Mouse (Mus musculus) lung, postnatal 14 days (tissue): ENCODE results near the gene 4931422A03Rik.
"Not testable (repeated sequence)": the region's sequence is repeated elsewhere in the genome, so short reads cannot be mapped to it uniquely, and the experiment has no call there.

ENCODE experiments used
- DNase-seq: peaks from one replicate; pipeline ENCODE4 v3.0.0; 2021

4931422A03Rik gene

DNA sequence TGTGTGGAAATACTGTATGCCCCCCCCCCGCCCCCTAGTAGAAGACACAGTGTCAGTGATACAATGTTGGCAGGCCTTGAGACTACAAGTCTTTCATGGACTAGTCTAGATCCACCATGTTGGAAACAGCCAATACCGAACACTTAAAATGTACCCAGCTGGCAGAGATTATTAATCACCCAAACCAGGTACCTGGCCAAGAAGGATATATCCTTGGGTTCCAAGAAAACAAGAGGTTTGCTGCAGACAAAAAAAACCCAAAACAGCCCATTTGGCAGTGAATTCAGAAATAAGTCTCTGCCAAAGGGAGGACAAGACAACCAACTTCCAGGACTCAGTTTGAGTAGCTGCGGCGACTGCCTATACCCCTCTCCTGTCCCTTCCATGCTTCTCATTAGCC, 3.5 kb downstream of the 4931422A03Rik start:
- DNase-seq: no peak

- no peak for DNase-seq
Observed at GRCm38 (mm10) chr2:104023096-104023495, 5.1 kb downstream of the 4931422A03Rik start.

- DNase-seq: not testable (repeated sequence)
Observed at GRCm38 (mm10) chr2:104008853-104009252, 19.3 kb downstream of the 4931422A03Rik start.

DNA sequence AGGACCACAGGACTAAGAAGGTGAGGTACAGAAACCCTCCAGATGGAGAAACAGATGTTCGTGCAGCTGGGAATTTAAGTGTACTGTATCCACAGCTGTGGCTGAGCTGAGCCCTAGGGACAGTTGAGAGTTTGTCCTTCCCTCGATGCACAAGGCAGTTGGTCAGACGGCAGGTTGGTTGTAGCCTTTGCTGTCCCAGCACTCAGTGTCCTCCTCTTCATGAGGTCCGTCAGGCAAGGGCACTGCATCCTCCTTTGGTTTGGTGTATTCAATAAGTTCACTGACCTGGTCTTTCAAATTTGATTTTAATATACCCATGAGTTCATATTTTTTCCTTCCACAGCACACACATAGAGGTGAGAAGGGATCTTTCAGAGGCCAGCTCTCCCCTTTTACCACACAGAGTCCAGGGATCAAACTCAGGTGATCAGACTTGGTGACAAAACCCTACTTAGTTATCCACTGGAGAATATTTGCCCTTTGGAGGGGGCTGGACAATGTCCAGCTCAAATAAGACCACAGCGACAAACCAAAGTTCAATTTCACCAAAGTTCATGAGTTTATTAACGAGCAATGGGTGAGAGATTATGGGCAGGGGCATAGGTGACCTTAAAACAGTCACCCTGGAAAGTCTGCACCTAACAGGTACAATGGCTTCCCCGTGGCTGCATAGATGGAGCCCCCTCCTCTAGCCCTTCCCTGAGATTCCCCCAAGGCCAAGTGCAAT, 20.2 kb downstream of the 4931422A03Rik start:
- no peak for DNase-seq

DNA sequence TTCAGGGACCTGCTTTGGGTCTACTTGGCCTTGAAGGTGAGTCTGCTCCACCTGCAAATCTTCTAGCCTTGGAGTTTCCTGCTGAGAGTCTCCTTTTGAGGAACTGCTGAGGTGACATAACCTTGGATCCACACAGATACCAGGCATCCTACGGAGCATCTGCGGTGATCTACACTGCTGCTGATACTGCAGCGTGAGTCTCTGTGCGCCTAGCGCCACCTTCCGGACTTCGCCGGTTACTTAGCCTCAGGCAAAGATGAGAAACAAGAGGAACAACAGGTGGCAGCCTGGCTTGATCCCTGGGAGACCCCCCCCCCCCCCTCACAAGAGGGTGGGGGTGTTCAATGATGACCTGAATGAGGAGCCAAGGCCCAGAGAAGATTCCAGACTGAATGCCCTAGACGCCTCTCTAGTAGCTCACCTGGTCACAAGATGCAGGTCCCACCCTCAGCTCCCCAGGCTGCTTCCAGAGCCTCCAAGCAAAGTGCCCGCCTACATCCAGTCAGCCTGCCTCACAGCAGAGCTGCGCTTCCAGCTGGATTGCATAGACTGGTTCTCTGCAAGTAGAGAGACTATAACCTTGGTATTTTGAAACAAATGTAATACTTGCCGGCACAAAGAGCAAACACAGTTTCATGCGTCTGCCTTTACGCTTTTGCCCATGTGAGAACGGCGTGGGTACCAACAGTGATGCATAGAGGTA, 25.3 kb downstream of the 4931422A03Rik start:
- DNase-seq: peak; percentile 44

DNA sequence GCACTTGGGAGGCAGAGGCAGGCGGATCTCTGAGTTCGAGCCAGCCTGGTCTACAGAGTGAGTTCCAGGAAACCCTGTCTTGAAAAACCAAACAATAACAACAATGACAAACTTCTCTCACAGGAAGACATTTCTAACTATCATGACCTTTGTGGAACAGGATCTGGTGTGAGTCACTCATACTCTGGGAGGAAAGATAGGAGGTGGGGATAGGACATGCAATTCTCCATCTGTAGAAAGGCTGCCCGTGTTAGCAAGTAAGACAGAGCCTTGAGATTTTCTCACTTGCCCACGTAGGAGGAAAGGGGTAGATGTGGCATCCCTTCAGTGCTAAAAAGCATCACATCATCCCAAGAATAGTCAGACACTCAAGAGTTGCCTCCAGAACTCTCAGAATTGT, 26.3 kb downstream of the 4931422A03Rik start:
- no peak for DNase-seq

DNA sequence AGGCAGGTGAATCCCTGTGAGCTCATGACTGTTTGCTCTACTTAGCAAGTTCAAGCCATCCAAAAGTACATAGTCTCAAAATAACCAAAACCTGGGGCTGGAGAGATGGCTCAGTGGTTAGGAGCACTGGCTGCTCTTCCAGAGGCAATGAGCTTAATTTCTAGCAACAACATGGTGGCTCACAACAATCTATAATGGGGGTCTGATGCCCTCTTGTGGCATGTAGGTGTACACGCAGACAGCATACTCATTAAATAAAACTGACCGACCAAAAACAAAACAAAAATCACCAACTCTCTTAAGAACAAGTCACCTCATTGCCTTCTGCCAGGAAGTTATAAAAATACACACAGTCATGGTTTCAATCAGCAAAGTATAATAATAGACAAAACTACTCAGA, 27.1 kb downstream of the 4931422A03Rik start:
- DNase-seq: no peak

DNA sequence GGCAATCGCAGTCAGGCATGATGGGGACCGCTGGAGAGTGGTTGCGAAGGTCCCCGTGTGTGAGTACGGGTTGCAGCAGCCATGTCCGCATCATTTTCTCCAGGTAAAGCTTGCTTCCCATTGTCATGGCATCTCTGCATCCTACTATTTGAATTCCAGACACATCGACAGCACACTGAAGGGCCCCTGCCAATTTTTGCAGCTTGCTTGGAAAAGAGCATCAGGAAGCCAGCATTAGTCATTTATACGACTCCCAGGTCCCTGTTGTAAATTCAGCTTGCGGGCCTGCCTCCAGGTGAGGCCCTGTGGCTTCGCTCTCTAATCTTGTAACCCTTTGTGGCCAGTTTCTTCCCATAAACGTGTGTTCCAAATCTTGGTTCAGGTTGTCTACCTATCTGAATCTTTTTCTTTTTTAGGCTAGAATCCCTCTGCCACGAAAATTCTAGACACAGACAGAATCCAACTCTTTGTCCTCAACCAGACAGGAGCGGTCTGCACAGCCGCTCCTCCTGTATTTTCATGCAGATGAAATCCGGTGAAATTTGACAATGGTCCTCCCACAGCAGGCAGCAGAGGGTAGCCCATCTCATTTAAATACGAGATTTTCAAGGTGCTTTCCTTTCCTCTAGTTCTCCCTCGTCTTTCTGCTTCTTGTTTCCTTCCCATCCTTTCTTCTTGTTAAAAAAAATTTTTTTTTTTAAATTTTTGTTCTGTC, 35.4 kb downstream of the 4931422A03Rik start:
- DNase-seq: no peak

DNA sequence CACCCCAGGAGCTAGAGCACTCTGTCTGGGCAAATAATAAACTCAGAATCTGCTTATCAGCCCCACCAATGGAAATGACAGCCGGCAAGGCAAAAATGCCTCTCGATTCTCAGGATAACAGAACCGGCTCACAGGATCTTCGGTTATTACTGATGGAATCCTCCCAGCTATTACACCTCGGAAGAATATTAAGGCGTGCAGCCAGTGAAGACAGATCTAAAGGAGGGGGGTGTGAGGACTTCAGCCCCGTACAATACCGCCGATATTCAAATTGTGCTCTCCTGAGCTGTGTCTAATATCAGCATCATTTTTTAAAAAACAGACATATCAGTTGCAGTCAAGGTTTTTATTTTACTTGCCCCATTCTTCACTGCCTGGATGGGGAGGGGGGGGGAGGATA, 36.0 kb downstream of the 4931422A03Rik start:
- DNase-seq: no peak

DNA sequence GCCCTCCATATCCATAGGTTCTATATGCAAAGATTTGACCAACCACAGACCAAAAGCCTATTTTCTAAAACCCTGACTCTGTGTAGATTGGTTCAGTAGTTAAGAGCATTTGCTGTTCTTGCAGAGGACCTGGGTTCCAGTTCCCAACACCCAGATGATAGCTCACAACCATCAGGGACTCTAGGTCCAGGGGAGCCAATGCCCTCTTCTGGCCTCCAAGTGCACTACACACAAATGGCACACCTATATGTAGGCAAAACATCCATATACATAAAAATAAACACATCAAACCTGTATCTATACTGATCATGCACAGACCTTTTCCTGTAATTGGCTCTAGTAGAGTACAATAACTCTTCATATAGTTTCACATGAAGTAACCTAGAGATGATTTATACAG, 36.9 kb downstream of the 4931422A03Rik start:
- no peak for DNase-seq

- DNase-seq: no peak
Observed at GRCm38 (mm10) chr2:103989724-103990123, 38.4 kb downstream of the 4931422A03Rik start.

DNA sequence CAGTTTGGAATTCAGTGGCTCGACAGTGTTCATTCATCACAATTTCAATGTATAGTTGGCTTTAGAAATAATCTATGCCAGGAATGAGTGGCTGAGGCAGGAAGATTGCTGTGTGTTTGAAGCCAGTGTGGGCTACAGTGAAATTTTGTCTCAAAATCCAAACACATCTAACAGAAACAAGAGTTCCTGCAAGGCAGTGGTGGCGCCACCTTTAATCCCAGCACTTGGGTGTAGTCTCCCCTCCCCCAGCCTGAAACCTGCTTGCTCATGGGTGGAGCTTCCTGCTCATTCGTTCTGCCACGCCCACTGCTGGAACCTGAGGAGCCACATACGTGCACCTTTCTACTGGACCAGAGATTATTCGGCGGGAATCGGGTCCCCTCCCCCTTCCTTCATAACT, 40.6 kb downstream of the 4931422A03Rik start:
- not testable (repeated sequence) for DNase-seq

- no peak for DNase-seq
Observed at GRCm38 (mm10) chr2:103983146-103983545, 45.0 kb downstream of the 4931422A03Rik start.

- peak; percentile 88 for DNase-seq
Observed at GRCm38 (mm10) chr2:103982250-103982649, 45.9 kb downstream of the 4931422A03Rik start.

GRCm38 (mm10) chr2:103977716-103978115, 50.4 kb downstream of the 4931422A03Rik start:
- DNase-seq: no peak

- no peak for DNase-seq
Observed at GRCm38 (mm10) chr2:103977216-103977615, 50.9 kb downstream of the 4931422A03Rik start.

DNA sequence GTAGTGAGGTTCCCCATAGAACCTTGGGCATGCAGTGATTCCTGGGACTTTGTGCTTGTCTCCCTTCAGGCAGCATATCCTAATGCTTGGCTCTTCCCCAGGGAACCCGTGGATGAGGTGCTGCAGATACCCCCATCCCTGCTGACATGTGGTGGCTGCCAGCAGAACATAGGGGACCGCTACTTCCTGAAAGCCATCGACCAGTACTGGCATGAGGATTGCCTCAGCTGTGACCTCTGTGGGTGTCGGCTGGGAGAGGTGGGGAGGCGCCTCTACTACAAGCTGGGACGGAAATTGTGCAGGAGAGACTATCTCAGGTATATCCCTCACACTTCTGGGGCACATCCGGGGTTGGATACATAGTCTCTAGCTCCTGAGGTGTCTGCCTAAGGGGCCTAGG, 52.3 kb downstream of the 4931422A03Rik start:
- no peak for DNase-seq

- no peak for DNase-seq
Observed at GRCm38 (mm10) chr2:103971838-103972237, 56.3 kb downstream of the 4931422A03Rik start.

DNA sequence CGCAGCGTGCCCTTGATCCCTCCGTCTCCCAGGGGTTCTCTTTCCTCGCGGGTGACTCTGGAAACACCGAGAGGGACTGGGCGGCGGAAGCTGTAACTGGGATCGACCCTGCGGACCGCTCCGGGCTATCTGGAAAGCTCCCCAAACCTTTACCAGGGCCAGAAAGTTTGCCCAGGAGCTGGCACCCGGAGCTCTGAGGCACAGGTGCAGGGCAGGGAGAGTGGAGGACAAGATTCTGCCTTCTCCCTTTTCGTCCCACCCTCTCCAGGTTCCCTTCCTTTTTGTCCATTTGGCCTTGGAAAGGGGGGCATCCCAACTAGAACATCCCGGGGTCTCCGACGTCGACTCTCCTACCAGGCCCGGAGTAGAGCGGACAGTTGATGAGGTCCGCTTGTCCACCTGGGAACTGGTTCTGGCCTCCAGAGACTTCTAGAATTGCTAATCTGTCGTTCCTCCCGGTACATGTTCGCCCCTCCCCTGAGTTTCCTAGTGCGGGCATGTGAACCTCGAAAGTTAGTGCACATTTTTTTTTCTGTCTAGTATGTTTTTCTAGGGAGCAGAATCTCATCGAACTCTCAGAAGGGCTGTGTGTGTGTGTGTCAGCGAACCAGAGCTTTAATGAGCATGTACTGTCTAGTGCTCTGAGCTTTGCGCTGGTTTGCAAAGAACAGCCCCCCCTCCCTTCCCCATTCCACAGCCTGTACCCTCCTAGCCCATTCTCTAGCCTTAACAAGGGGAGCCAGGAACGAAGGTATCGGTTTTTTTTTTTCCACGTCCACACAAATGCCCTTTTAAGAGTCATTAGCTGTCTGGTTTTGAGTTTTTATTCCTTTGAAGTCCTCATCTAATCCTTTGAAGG, 57.1 kb downstream of the 4931422A03Rik start:
- DNase-seq: no peak

DNA sequence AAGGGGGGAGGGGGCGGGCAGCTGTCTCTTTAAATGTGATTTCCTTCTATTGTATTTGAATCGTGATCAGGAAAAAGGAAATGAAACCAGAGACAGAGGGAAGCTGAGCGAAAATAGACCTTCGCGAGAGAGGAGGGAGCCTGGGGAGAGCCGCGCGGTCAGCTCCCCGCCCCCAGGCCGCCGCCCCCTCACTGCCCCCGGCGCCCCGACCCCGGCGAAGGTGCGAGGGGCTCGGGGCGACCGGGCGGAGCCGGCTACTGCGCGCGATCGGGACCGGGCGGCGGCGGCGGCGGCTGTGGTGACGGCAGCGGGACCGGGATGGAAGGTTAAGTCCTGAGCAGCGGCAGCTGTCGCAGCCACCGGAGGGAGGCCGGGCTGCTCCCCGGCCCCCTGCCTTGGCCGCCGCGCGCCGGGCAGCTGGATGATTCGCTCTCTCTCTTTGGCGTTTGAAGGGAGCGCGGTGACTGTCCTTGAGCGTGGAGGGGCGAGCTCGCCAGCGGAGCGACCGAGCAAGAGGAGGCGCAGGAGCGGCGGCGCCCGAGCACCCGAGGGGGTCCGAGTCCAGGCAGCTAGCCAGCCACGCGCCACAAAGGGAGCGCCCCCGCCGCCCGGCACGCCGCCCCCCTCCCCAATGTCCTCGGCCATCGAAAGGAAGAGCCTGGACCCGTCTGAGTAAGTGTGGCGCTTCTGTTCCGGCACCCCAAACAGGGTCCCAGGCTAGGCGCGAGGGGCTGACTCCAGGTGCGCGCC, 57.9 kb downstream of the 4931422A03Rik start:
- peak; percentile 52 for DNase-seq

GRCm38 (mm10) chr2:103969437-103970040, 58.6 kb downstream of the 4931422A03Rik start:
- peak; percentile 56 for DNase-seq
